Mouse (Mus musculus): ENCODE results near the gene Kif14. TPM values are rescaled to one million over a fixed set of nuclear protein-coding genes. Genes with fewer than 3 reads are reported as not detected.

Gene Kif14
- total and polyA plus RNA-seq, 3 experiments = 6.5 to 15.8 TPM; not detected in 1

DNA sequence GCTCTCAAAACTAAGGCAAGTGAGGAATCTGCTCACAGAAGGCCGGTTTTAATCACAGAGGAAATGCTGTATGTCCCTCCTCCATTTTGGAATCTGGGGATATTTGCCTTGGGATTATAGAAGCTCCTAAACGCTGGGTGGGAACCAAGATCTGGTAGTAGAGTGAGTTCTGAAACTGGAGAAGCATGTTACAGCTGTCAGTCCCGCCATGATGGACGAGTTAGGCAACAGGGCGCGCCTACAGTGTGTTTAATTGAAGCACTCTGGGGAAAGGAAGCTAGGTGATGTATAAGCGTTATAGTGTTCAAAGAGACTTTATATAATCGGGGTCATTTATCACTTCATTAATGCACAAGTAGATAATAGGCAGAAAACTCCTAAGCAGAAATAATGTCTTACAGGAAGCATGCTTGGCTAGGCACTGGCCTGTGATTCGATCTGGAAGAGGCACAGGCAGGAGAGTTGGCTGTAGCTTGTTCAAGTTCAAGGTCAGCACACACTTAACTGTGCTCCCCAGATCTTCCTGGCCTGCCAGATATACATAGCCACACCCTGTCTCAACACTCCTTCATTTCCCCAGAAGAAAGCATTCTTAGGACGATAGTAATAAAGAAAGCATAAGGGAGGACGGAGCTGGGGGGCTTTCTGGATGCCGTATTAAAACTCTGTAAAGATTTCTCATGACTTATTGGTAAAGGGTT is 21.4 kb upstream of the Kif14 start:
- Histone ChIP-seq H3K27ac (ENCODE audit: control insufficient read depth, low read depth, low read length) (peak overlapping the region; percentile 45), H3K27me3 (ENCODE audit: control insufficient read depth in 1 of 2, insufficient read depth in 2 of 2, low read length in 2 of 2) (no peaks in the 10 kb centered on the region), H3K4me3 (ENCODE audit: control insufficient read depth in 1 of 2, insufficient read depth in 1 of 2, low read depth in 2 of 2, low read length in 2 of 2) (peak overlapping the region; percentile 23 to 36), H3K9me3 (replicated peaks; ENCODE audit: insufficient read depth, low read length) (no peaks in the 10 kb centered on the region), H3K79me2 (ENCODE audit: control insufficient read depth, insufficient read depth, low read length, poor library complexity) (no peaks in the 10 kb centered on the region), H3K9ac (ENCODE audit: control insufficient read depth, low read depth, low read length, poor library complexity, severe bottlenecking) (peak overlapping the region; percentile 17; the same call in 1 of the 2 replicates), H3K36me3 (ENCODE audit: control insufficient read depth in 1 of 2, insufficient read depth in 2 of 2, low read length in 2 of 2) (peaks cover 0 to 34% of the 10 kb centered on the region in 2 experiments; a peak in 2 of 4 replicates), H3K4me1 (ENCODE audit: control insufficient read depth in 1 of 2, insufficient read depth in 2 of 2, low read length in 2 of 2) (peaks cover 11 to 37% of the 10 kb centered on the region in 2 experiments)
- TF ChIP-seq GATA1 (IDR thresholded peaks at IDR 0.05; ENCODE audit: low read depth, low read length) (peak; percentile 72), MYC (IDR thresholded peaks at IDR 0.05; ENCODE audit: low read depth, low read length) (0 out of 2 replicates have a peak, but pooled peaks have one; percentile 17), EP300 (IDR thresholded peaks at IDR 0.05; ENCODE audit: low read depth in 1 of 2, low read length in 2 of 2) (peak; percentile 65 to 76; a peak in 3 of 4 replicates), BHLHE40 (IDR thresholded peaks at IDR 0.05; ENCODE audit: borderline replicate concordance, low read depth, low read length) (no peak), TCF12 (IDR thresholded peaks at IDR 0.05; ENCODE audit: low read depth, low read length) (peak; percentile 83), ETS1 (IDR thresholded peaks at IDR 0.05; ENCODE audit: low read depth, low read length) (no peak), MYB (IDR thresholded peaks at IDR 0.05; ENCODE audit: low read depth, low read length) (no peak), RCOR1 (IDR thresholded peaks at IDR 0.05; ENCODE audit: low read depth, low read length) (peak; percentile 25; the same call in 1 of the 2 replicates), TAL1 (IDR thresholded peaks at IDR 0.05; ENCODE audit: low read length) (peak; percentile 59), TBP (IDR thresholded peaks at IDR 0.05; ENCODE audit: low read depth, low read length) (0 out of 2 replicates have a peak, but pooled peaks have one; percentile 24), HCFC1 (IDR thresholded peaks at IDR 0.05; ENCODE audit: low read depth, low read length) (no peak)
- DNase-seq (ENCODE audit: low read depth, low spot score) = peak; percentile 74

- H3K9me3 ChIP-seq (replicated peaks; ENCODE audit: insufficient read depth, low read length) = no peaks in the 10 kb centered on the region
- H3K4me1 ChIP-seq (ENCODE audit: control insufficient read depth in 1 of 2, insufficient read depth in 2 of 2, low read length in 2 of 2) = peaks cover 11 to 37% of the 10 kb centered on the region in 2 experiments
- peaks cover 0 to 34% of the 10 kb centered on the region in 2 experiments; a peak in 2 of 4 replicates for H3K36me3 ChIP-seq (ENCODE audit: control insufficient read depth in 1 of 2, insufficient read depth in 2 of 2, low read length in 2 of 2)
- TF ChIP-seq SMC3 (IDR thresholded peaks at IDR 0.05; ENCODE audit: low read depth, low read length) = no peak
- no peak for TF ChIP-seq BHLHE40 (IDR thresholded peaks at IDR 0.05; ENCODE audit: borderline replicate concordance, low read depth, low read length)
- no peak for TF ChIP-seq CTCF (IDR thresholded peaks at IDR 0.05 in 2 of 3, conservative IDR thresholded peaks at IDR 0.05 in 1 of 3; ENCODE audit: control insufficient read depth in 1 of 3, insufficient read depth in 1 of 3, low read depth in 2 of 3, low read length in 3 of 3, poor library complexity in 1 of 3, severe bottlenecking in 1 of 3)
- no peak for TF ChIP-seq RAD21 (IDR thresholded peaks at IDR 0.05; ENCODE audit: low read depth, low read length)
- no peak for TF ChIP-seq CHD1 (IDR thresholded peaks at IDR 0.05; ENCODE audit: low read depth, low read length)
- TF ChIP-seq ZKSCAN1 (IDR thresholded peaks at IDR 0.05; ENCODE audit: low read depth, low read length) = no peak
- TF ChIP-seq ZC3H11A (IDR thresholded peaks at IDR 0.05; ENCODE audit: low read depth, low read length) = no peak
- no peak for TF ChIP-seq POLR2AphosphoS2 (IDR thresholded peaks at IDR 0.05; ENCODE audit: low read length)
- no peak for TF ChIP-seq TBP (IDR thresholded peaks at IDR 0.05; ENCODE audit: low read depth, low read length)
- TF ChIP-seq MAZ (IDR thresholded peaks at IDR 0.05; ENCODE audit: low read depth, low read length) = no peak
- no peak for TF ChIP-seq POLR2A (IDR thresholded peaks at IDR 0.05; ENCODE audit: control insufficient read depth in 1 of 2, insufficient read depth in 1 of 2, low read depth in 1 of 2, low read length in 2 of 2, poor library complexity in 1 of 2)
- no peak for TF ChIP-seq USF2 (IDR thresholded peaks at IDR 0.05; ENCODE audit: borderline replicate concordance in 1 of 2, insufficient read depth in 1 of 2, low read depth in 1 of 2, low read length in 2 of 2)
- TF ChIP-seq ELF1 (IDR thresholded peaks at IDR 0.05; ENCODE audit: low read depth, low read length) = no peak
- no peak for TF ChIP-seq MAFK (IDR thresholded peaks at IDR 0.05; ENCODE audit: borderline replicate concordance, low read depth, low read length)
- no peak for TF ChIP-seq POLR2AphosphoS5 (IDR thresholded peaks at IDR 0.05; ENCODE audit: borderline replicate concordance, low read depth, low read length)
- TF ChIP-seq MYB (IDR thresholded peaks at IDR 0.05; ENCODE audit: low read depth, low read length) = no peak
- no peak for TF ChIP-seq JUND (IDR thresholded peaks at IDR 0.05; ENCODE audit: low read depth, low read length)
- no peak for TF ChIP-seq RCOR1 (IDR thresholded peaks at IDR 0.05; ENCODE audit: low read depth, low read length)
- DNase-seq (ENCODE audit: low read depth, low spot score) = no peak
- H3K27ac ChIP-seq (ENCODE audit: control insufficient read depth, low read depth, low read length) = peak overlapping the region; percentile 22; the same call in 1 of the 2 replicates
- no peaks in the 10 kb centered on the region for H3K79me2 ChIP-seq (ENCODE audit: control insufficient read depth, insufficient read depth, low read length, poor library complexity)
- H3K9ac ChIP-seq (ENCODE audit: control insufficient read depth, low read depth, low read length, poor library complexity, severe bottlenecking) = no peak overlapping the region
- no peaks in the 10 kb centered on the region for H3K27me3 ChIP-seq (ENCODE audit: control insufficient read depth in 1 of 2, insufficient read depth in 2 of 2, low read length in 2 of 2)
- H3K4me3 ChIP-seq (ENCODE audit: control insufficient read depth in 1 of 2, insufficient read depth in 1 of 2, low read depth in 2 of 2, low read length in 2 of 2) = no peak overlapping the region
Observed at GRCm38 (mm10) chr1:136446933-136447332, 19.2 kb upstream of the Kif14 start.
